Mouse (Mus musculus) embryonic fibroblast, embryonic 13.5 days (primary cell): ENCODE results near the gene Hoxa6.
A peak's percentile ranks its signal among the peaks of the same experiment; 100 is the strongest.

Source experiments
- CTCF ChIP-seq: IDR thresholded peaks from 2 replicates; pipeline ENCODE4 v1.5.1; 2011; ENCODE audit warnings: mild to moderate bottlenecking, control low read depth, low read length, moderate library complexity, borderline replicate concordance; ENCODE audit not compliant: insufficient read depth
- POLR2A ChIP-seq: IDR thresholded peaks from 2 replicates; pipeline ENCODE4 v1.6.1; 2011; ENCODE audit warnings: low read depth, mild to moderate bottlenecking, control low read depth, low read length, moderate library complexity

GRCm38 (mm10) chr6:52256956-52257355 is 48.4 kb upstream of the Hoxa6 start:
- TF ChIP-seq POLR2A (no peak), CTCF (peak; percentile 69; the same call in 1 of the 2 replicates)
